Comparison of ENCODE assay signal across 10 mouse cellular contexts in genomic region chr2:77176413-77176812, GRCm38 (mm10). TPM values are rescaled to one million over a fixed set of nuclear protein-coding genes. Genes with fewer than 3 reads are reported as not detected.
DNase-seq lines count a peak whose midpoint lies in the region; ATAC-seq lines count a peak whose summit lies in the region.
"Had no signal": no experiment of that assay in that cellular context is flagged by ENCODE, and none has a peak within 500 bp of the region (broad histone marks: within the 10 kb centered on the region; RNA-seq: fewer than 3 reads in every experiment).

No protein-coding gene starts in this region.

- H3K27ac ChIP-seq in kidney, embryonic 16.5 days (ENCODE audit: low read length): no peak overlapping the region
- peak overlapping the region; percentile 21; the same call in 1 of the 2 replicates for H3K27ac ChIP-seq in stomach, embryonic 15.5 days
- no peak overlapping the region for H3K27ac ChIP-seq in hindbrain, embryonic 13.5 days
- H3K27ac ChIP-seq: embryonic facial prominence, embryonic 12.5 days had no signal

- 0 out of 2 replicates have a peak overlapping the region, but pooled peaks have one; percentile 2 for H3K4me2 ChIP-seq in kidney, embryonic 16.5 days (replicated peaks; ENCODE audit: low read depth, low read length)
- H3K4me2 ChIP-seq in stomach, embryonic 15.5 days: no peak overlapping the region
- H3K4me2 ChIP-seq in hindbrain, embryonic 13.5 days: no peak overlapping the region
- H3K4me2 ChIP-seq: embryonic facial prominence, embryonic 12.5 days had no signal

- no peak for DNase-seq in kidney, adult 11 months
- peak; percentile 25 for DNase-seq in brain, adult 2 months (ENCODE audit: low read depth, low spot score)
- peak; percentile 38 for DNase-seq in heart, postnatal 10 days
- DNase-seq in layer of hippocampus, postnatal 14 days (ENCODE audit: low spot score in 2 of 2): no peak
- DNase-seq in left cerebral cortex, adult 18-20 months (ENCODE audit: low spot score in 2 of 2): no peak
- DNase-seq: kidney, postnatal 10 days had no signal

- H3K27me3 ChIP-seq in kidney, embryonic 16.5 days (ENCODE audit: insufficient read depth, low read length): no peaks in the 10 kb centered on the region
- H3K27me3 ChIP-seq in stomach, embryonic 15.5 days (replicated peaks): no peaks in the 10 kb centered on the region
- no peaks in the 10 kb centered on the region for H3K27me3 ChIP-seq in hindbrain, embryonic 13.5 days
- H3K27me3 ChIP-seq: embryonic facial prominence, embryonic 12.5 days had no signal

- no peak overlapping the region for H3K9ac ChIP-seq in kidney, embryonic 16.5 days (replicated peaks; ENCODE audit: low read length)
- no peak overlapping the region for H3K9ac ChIP-seq in stomach, embryonic 15.5 days
- no peak overlapping the region for H3K9ac ChIP-seq in hindbrain, embryonic 13.5 days
- H3K9ac ChIP-seq: embryonic facial prominence, embryonic 12.5 days had no signal

- 0 out of 2 replicates have a peak, but pooled peaks cover 2% of the 10 kb centered on the region for H3K36me3 ChIP-seq in kidney, embryonic 16.5 days (ENCODE audit: insufficient read depth, low read length)
- no peaks in the 10 kb centered on the region for H3K36me3 ChIP-seq in stomach, embryonic 15.5 days
- peaks cover 4% of the 10 kb centered on the region; the same call in 1 of the 2 replicates for H3K36me3 ChIP-seq in hindbrain, embryonic 13.5 days
- H3K36me3 ChIP-seq: embryonic facial prominence, embryonic 12.5 days had no signal

- intact Hi-C loops in heart, postnatal 10 days (cut with DNase I): no loop called here

- peaks cover 20% of the 10 kb centered on the region for H3K4me1 ChIP-seq in kidney, embryonic 16.5 days (ENCODE audit: insufficient read depth, low read length)
- H3K4me1 ChIP-seq in stomach, embryonic 15.5 days: peaks cover 14% of the 10 kb centered on the region
- peaks cover 28% of the 10 kb centered on the region for H3K4me1 ChIP-seq in hindbrain, embryonic 13.5 days (replicated peaks)

- no peak for ATAC-seq in kidney, embryonic 16.5 days (ENCODE audit: low FRiP score, low TSS enrichment)
- ATAC-seq in stomach, embryonic 15.5 days (ENCODE audit: insufficient read depth, low FRiP score, low read depth): peak; percentile 82
- ATAC-seq in hindbrain, embryonic 13.5 days (ENCODE audit: low FRiP score): no peak

- WGBS in kidney, embryonic 16.5 days: 53% methylated on average over 10 of the region's 10 CpGs
- 50% methylated on average over 10 of the region's 10 CpGs for WGBS in stomach, embryonic 15.5 days
- 79% methylated on average over 10 of the region's 10 CpGs for WGBS in hindbrain, embryonic 13.5 days

- H3K9me3 ChIP-seq in kidney, embryonic 16.5 days (ENCODE audit: low read length): no peaks in the 10 kb centered on the region
- no peaks in the 10 kb centered on the region for H3K9me3 ChIP-seq in stomach, embryonic 15.5 days
- no peaks in the 10 kb centered on the region for H3K9me3 ChIP-seq in hindbrain, embryonic 13.5 days
- H3K9me3 ChIP-seq: embryonic facial prominence, embryonic 12.5 days had no signal

- H3K4me3 ChIP-seq in kidney, embryonic 16.5 days (ENCODE audit: low read length): no peak overlapping the region
- H3K4me3 ChIP-seq in stomach, embryonic 15.5 days (replicated peaks): no peak overlapping the region
- H3K4me3 ChIP-seq in hindbrain, embryonic 13.5 days: no peak overlapping the region
- H3K4me3 ChIP-seq: embryonic facial prominence, embryonic 12.5 days had no signal

RNA-seq across cellular contexts. Expression of gene Ccdc141, which starts 6.0 kb away (rescaled TPM):
- polyA plus RNA-seq in kidney, embryonic 16.5 days (2015; fragmentation: Nextera tagmentation; extraction: Ambion mirVana): 10.6 and 11.8 TPM in 2 replicates
- 100 to 1,000 TPM; 185 to 219 TPM for total RNA-seq in heart, postnatal 10 days (2021)
- 8.5 and 9.6 TPM in 2 replicates for polyA plus RNA-seq in stomach, embryonic 15.5 days (2015; fragmentation: Nextera tagmentation; extraction: Ambion mirVana)
- 10 to 100 TPM; 41.1 to 43.3 TPM for total RNA-seq in layer of hippocampus, postnatal 14 days (2021)
- polyA plus RNA-seq in hindbrain, embryonic 13.5 days (2015; fragmentation: Nextera tagmentation; extraction: Ambion mirVana): 6.9 and 7.3 TPM in 2 replicates
- 10 to 100 TPM; 18.4 to 21.2 TPM for total RNA-seq in left cerebral cortex, adult 18-20 months (2021)

Comparison
In these comparisons a context has a peak if more than half of its experiments do, and no peak if none do; other contexts are left out.
1. DNase-seq: peak in brain, adult 2 months (single experiment) and heart, postnatal 10 days (2 of 2); none in kidney, adult 11 months (single experiment), layer of hippocampus, postnatal 14 days (0 of 2) and left cerebral cortex, adult 18-20 months (0 of 2).
2. RNA of gene Ccdc141, which starts 6.0 kb away (total RNA-seq): 185 to 219 TPM in heart, postnatal 10 days; 41.1 to 43.3 TPM in layer of hippocampus, postnatal 14 days and 18.4 to 21.2 TPM in left cerebral cortex, adult 18-20 months; every median in the first group is over 4 times any median in the second.